Mouse (Mus musculus): ENCODE measurements at regions not wholly inside any gene's neighbourhood (a gene's known extent, or its start where the extent isn't known, plus 50 kb on each side); places are given as distances from the start of the nearest gene placed in this dataset.

DNA sequence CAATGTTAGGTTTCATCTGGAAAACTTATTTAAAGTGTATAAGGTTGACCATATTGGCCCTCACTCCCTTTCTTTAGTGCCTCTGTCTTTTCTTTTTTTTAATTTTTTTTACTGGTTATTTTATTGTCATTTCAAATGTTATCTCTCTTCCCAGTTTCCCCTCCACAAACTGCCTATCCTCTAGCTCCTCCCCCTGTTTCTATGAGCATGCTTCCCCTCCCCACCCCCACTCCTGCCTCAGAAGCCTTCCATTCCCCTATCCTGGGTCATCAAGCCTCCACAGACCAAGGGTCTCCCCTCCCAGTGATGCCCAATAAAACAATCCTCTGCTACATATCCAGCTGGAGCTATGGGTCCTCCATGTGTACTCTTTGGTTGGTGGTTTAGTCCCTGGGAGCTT, 2134.9 kb upstream of the Lrrc6 start:
- TF ChIP-seq MAFK (IDR thresholded peaks at IDR 0.05; ENCODE audit: insufficient read depth, low read depth, low read length) (no peak), HCFC1 (IDR thresholded peaks at IDR 0.05; ENCODE audit: borderline replicate concordance, insufficient read depth, low read length) (no peak)
